Mouse (Mus musculus) ZHBTc4 (cell line): ENCODE measurements around the gene Angptl6.
A peak's percentile ranks its signal among the peaks of the same experiment; 100 is the strongest.

Experiments used
- DNase-seq: peaks from one replicate; pipeline ENCODE4 v3.0.0-alpha.2; 2011; ENCODE audit warnings: low read depth, low spot score

Gene Angptl6

DNA sequence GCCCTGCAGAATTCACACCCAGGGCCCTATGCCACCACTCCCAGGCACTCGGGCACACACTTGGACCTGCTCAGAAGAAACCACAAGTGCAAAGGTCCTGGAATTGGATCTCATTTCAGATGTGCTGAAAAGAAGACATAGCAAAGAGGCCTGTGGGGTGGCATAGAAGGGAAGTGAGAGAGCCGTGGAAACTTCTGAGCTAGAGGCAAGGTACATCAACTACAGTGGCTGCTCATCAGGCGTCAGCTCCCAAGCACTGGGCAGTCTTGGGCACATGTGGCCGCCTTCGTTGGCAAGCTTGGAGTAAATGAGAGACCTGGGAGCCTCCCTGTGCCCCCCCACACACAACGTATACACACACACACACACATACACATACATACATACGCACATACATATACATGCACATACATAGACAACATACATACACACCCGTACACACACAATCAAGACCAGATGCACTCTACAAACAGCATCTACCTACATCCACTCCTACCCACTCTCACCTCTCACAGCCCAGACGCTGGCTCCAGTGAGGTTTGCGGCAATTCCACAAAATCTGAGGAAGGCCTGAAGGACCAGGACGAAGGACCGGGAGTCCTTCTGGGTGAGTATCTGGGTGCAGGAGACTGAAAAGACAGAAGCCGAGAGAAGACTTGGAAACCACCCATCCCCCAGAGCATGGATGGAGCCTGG is at the start of gene Angptl6:
Gene Angptl6 (minus strand): TSS at position 631 of the 696 bp plus-strand sequence.
- no peak for DNase-seq

DNA sequence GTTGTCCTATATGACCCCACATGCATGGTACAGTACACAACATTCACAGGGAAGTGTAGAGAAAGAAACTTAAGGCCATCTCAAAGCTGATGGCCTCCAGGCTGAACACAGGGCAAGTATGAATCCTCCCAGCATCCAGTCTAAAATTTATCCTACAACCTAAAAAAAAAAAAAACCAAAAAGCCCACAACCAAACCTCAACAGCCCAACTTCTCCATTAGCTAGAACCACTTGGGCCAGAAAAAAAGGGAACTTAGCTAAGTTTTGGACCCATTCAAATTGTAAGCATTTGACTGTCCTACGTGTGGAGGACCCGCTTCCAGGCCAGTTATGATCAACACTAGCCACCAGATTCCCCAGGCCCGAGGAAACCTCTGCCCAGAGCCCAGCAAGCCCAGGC is 43.7 kb upstream of the Angptl6 start:
- DNase-seq = no peak

DNA sequence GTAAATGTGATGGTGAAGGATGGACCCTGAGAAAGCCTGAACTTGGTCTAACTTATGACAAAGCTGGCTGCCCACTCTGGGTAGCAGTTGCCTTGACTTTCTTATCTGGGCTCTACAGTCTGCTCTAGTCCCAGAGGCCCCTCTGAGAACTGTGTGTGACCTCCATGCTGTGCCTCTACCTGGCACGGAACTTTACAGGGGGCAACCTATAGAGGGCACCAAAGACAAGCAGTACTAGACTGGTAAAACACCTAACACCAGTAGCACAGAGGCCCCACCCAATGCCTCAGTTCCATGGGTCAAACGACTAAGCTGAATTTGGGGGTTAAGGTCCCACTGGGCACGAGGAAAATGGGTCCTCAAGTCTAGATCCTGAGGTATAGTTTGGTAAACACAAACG is 36.6 kb upstream of the Angptl6 start:
- peak; percentile 59 for DNase-seq

DNA sequence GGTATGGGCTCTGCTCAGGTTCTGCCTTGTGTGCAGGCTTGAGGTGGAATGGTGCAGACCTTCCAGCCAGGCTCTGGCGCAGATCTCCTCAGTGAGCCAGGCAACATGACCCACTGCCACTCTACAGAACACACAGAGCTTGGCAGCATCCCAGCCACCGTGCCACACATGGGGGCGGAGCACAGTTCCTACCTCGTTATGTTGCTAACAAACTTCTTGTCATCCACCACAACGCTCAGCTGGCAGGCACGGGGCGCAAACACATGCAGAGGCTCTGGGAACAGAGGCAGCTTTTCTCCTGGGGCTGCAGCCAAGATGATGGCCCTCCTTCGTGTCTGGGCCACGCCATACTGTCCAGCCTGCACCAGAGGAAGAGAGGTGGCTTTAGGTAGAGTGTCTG is 30.4 kb upstream of the Angptl6 start:
- DNase-seq = no peak

DNA sequence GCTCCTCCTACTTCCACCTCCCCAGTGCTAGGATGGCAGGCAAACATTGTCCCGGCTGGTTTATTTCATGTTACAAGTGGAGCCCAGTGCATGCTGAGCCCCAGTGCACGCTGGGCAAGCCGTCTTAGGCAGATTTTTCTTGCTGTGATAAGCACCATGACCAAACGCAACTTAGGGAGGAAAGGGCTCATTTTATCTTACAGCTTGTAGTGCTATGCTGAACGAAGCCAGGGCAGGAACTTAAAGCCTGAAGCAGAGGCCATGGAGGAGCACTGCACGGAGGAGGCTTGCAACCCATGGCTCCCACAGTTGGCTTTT is 22.6 kb upstream of the Angptl6 start:
- no peak for DNase-seq

DNA sequence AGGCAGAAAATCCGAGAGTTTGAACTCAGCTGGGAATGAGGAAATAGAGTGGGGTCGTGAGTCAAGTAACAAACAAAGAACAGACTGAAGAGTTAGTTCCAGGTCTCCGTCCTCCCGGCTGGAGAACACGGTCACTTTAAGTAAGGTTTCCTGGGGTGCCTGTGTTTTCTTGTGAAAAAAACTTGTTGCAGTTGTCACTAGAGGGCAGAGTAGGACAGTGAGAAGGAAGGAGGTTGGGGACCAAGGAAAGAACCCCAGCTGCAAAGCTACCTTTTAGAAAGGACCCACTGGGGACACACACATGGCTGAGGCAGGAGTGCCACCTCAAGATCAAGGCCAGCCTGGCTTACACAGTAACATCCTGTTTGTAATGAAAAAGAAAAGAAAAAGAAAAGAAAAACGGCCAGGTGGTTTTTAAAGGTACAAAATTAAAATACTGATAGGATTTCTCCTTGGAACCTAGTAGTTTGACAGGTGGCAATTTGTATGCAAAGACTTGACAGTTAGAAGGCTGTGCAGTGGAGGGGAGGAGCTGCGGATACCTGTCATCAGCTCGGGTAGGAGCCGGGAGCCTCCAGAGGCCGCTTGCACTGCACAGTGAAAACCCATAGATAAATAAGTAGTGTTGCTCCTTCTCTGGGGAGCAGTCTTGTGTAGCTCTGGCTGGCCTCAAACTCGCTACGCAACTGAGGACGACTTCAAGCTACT is 22.1 kb upstream of the Angptl6 start:
- DNase-seq = peak; percentile 52

DNA sequence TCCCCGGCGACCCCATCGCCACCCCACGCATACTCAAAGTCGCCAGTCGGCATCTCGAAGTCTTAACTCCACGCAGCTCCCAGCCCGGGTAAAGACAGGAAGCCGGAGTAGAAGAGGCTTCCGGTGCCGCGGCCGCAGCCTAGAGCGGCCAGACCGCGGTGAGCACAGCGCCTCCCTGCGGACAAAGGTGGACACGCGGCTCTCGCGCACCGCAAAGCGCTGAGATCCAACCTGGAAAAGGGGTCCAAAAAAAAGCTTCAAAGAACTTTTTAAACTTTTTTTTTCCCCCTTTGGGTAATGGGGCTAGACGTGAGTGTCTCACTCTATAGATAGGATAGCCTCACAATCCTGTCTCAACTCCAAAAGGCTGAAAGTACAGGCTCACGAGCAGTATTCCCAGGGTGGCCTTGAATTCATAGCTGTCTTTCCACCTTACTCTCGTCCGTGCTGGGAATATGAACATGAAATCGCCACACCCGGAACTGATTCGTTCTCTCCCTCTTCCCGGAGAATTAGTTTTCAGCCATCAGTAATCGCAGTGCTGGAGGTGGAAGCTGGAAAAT is 19.1 kb upstream of the Angptl6 start, which contains the start of gene Eif3g:
Gene Eif3g (minus strand): TSS at position 113 of the 563 bp plus-strand sequence.
- peak; percentile 93 for DNase-seq

DNA sequence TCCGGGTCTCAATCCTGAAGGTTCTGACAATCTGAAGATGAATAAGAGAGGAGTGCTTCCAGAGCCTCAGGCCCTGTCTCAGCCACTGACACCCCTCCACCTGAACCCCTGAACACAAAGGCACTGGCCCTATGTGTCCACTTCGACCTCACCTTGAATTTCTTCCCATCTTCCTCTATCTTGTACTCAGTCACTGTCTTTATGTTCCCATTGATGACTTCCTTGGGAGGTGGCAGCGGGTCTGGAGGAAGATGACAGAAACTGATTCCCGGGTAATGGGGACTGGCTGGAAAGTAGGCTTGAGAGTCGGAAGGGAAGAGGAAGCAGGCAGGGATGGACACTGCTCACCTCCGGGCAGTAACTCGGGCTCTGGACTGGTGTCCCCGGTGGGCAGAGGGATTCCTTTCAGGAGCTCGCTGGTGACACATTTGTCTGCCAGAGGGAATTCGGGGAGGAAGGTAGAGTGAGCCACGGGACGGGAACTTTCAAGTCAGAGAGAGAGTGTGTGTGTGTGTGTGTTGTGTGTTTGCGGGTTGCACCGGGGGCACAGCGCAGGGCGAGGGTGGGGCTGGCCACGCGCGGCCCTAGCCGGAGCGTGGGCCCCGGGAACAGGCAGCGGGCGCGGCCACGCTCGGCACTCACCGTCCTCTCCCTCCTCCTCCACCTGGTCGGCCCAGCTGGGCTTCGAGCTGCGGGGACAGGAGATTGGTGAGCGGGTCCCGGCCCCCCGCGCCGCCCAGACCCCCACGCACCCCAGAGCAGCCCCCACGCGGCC is 18.4 kb upstream of the Angptl6 start:
- no peak for DNase-seq

DNA sequence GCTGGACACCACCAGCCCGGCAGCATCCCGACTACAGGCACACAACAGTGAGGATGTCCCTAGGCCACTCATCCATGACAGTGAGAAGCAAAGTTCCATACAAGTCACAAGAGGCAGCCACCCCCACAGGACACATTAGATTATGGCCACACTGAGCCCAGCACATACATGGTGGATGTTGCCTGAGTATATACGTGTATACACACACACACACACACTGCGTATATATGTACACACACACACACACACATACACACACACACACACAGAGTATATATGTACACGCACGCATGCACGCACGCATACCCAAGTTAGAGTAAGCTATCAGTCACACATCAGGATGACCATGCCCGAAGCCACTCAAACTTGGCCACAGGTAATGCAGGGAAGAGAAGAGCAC is 15.9 kb upstream of the Angptl6 start:
- no peak for DNase-seq

DNA sequence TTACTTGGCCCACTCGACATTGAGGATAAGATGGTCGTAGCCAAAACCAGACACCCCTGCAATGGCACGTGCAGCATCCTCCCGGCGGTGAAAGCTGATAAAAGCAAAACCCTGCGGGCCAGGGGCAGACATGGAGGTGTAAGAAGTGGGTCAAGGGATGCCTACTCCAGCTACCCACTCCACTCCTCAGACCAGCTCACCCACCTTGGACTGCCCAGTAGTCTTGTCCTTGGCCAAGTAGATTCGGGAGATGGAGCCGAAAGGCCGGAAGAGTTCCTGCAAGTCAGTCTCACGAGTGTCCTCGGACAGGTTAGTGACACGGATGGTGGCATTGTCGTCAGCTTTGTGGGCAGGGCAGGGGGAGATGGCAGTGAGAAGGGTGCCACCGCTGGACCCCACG is 15.1 kb upstream of the Angptl6 start:
- DNase-seq = no peak

DNA sequence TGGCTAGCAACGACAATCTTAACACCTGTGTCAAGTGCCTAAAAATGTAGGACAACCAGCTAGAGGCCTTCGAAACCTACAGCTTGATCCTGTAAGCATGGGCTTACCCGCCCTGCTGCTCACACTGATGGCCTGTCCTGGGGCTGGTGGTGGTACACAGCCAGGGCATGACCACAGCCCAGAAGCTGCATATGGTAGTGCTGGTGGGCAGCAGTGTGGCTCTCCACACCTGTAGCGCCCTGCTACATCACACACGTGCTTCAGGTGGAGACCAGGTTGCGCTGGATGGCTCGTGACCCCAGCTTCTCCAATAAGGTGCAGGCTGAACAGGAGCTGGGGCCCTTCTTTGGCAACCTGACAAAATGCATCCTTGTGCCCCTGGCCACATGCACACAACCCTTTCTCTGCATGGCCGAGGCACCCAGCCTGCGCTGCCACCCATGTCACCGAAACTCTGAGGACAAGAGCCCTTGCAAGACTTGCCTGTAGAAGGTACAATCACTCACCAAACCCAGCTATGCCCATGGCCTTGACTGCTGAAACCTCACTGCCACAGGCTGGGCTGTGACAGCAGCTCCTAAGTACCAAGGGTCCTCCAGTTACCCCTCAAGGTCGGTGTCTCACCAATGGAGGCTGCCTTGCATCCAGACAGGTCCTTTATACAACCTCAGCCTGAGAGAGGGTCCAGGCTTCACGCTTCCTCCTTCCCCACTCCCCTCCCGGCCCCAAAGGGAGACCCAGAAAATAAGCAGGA is 14.2 kb upstream of the Angptl6 start:
- no peak for DNase-seq

DNA sequence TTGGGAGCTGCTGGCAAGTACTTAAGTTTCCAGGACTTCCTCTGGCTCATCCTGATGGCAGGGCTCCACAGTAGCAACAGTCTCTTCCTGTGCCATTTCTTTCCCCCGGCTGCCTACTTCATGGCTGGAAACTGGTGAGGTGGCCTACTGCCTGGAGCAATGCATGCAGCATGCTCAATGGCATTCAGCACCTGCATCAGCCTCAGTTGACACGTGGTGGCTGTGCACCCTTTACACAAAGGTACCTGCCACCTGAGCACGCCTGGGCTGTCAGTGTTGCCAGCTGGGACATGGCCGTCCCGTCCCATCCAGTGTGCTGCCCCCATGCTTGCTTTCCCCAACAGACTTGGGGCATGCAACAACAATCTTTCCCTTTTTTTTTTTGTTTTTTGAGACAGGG is 13.5 kb upstream of the Angptl6 start:
- DNase-seq = no peak

DNA sequence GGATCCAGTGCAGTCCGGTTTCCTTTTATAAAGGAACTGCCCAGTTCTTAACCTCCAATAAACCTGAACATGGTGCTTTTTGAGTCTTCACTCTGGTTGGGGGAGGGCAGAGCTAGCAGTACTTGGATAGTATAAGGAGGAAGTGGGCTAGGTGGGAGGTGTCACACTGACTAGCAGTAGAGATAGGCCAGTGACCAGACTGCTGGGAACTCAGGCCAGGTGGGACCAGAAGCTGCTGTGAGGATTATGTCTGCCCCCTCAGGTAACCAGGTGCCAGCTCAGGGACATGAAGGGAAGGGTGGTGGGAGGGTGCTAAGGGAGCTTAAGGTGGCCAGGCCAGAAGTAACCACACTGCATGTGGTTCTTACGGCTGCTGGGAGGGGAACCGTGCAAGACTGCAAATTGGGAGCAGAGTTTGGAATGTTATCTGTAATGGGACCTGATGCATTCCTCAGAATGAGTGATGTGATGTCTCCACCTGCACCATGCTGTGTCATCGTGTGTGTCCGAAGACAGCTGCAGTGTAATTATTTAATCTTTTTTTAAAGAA is 12.7 kb upstream of the Angptl6 start:
- no peak for DNase-seq

DNA sequence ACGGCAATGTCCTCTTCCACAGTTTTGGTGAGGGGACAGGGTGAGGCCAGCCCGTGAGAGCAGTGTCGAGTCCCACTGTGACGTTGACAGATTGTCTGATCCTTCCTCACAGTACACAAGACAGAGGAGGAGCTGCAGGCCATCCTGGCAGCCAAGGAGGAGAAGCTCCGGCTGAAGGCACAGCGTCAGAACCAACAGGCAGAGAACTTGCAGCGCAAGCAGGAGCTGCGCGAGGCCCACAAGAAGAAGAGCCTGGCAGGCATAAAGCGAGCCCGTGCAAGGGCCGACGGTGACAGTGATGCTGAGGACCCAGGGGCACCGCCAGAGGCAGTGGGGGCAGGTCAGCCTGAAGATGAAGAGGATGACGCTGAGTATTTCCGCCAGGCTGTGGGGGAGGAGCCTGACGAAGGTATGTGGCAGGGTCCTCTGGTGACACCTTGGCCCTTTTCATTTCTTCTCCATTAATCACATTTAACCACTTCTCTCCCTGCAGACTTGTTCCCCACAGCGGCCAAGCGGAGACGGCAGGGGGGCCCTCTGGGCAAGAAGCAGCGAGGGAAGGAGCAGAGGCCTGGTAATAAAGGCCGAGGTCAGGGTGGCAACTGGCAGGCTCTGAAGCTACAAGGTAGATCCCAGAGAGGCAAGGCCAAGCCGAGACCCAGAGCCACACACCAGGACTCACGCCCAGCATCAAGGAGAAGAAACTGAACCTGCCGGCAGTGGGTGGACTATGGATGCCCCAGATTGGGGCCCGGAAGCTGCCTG is 12.0 kb upstream of the Angptl6 start:
- DNase-seq = no peak

DNA sequence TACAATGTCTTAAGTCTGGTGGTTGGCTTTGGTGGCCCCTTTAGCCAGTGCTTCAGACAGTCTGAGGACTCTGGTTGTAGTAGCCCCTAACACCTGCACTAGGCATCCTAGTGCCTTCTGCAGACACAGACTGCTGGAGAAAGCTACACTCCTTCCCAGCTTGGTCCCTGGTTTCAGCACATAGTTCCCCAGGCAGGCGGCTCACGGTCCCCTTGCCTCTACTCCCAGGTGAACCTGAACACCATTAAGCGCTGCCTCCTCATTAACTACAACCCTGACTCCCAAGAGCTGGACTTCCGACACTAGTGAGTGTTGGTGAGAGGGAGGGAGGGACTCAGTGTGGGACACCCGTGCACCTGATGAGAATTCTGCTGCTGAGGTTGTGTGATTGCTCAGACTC is 10.9 kb upstream of the Angptl6 start:
- no peak for DNase-seq

DNA sequence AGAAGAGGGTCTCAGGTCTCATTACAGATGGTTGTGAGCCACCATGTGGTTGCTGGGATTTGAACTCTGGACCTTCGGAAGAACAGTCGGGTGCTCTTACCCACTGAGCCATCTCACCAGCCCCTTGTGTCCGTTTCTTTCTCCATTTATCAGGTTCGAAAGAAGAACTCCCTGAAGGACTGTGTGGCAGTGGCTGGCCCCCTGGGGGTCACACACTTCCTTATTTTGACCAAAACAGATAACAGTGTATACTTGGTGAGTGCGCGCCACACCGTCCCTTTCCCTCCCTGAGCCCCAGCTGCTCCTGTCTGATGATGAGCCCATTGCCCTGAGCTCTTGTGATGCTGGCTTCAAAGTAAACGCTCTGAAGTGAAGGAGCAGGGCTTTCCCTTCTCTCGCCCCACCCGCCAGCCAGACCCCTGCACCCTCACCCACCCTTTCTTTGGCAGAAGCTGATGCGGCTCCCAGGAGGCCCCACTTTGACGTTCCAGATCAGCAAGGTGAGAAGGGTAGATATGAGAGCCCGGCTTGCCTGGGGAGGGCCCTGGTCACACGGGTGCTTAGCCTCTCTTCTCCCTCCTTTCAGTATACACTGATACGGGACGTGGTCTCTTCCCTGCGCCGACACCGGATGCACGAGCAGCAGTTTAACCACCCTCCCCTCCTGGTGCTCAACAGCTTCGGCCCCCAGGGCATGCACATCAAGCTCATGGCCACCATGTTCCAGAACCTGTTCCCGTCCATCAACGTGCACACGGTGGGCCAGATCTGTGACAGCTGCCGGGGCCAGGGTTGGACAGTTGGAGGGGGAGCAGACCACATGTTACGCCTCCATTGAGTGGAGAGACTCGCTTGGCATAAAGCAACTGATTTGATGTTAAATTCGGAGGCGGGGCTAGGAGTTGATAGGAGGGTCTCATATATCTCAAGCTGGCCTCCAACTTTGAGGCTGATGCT is 9.9 kb upstream of the Angptl6 start:
- DNase-seq = no peak

DNA sequence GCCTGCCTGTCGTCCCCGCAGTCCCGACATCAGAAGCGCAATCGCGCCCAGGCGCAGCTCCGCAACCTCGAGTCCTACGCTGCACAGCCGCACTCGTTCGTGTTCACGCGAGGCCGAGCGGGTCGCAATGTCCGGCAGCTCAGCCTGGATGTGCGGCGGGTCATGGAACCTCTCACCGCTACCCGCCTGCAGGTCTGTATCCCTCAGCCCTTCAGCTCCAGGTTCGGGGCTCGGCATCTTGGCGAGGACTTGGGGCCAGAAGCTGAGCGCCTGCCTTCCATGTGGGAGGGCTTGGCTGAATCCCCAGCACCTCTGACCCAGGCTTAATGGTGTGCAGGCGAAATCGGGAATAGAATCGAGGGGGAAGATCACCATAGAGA is 8.8 kb upstream of the Angptl6 start:
- DNase-seq = no peak

DNA sequence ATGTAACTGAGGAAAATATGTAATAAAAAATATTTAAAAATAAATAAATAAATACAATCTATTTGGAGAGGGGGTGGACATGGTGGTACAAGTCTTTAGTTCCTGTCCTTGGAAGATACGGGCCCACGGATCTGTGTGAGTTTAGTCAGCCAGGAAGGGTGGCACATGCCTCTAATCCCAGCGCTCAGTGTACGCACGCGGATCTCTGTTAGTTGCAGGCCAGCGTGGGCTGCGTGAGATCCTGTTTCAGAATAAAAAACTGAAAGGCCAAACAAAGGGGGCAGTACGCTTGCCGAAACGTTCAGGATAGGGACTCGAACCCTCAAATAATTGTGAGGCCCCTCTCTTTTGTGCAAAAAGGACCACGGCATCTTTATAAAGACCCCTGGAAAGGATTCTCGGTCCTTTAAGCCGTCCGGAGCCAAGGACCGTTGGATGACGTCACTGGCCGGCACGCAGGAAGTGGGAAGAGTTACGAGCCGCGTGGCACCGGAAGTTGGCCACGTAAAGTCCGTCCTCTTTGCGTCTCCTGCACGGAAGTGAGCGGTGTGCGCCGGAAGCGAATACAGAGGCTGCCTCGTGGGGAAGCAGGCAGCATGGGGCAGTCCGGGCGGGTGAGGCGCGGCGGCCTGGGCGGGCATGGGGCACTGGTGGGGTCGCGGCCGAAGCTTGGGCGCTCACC is 8.3 kb upstream of the Angptl6 start, which contains the start of gene Ppan:
Gene Ppan (plus strand): TSS at position 472 of the 682 bp plus-strand sequence.
- DNase-seq = peak; percentile 98

DNA sequence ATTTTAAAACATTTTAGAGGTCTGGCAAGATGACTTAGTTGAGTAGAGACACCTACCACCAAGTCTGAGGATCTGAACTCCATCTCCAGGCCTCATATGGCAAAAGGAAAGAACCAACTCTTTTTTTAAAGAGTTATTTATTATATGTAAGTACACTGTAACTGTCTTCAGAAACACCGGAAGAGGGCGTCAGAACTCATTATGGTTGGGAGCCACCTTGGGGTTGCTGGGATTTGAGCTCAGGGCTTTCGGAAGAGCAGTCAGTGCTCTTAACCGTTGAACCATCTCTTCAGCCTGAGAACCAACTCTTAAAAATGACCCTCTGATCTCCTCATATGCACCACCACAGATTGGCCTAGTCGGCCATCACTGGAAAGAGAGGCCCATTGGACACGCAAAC is 7.7 kb upstream of the Angptl6 start:
- DNase-seq = no peak
